Mouse (Mus musculus): ENCODE data around the gene Hpn. TPM values are rescaled to one million over a fixed set of nuclear protein-coding genes. Genes with fewer than 3 reads are reported as not detected.

Hpn gene
- polyA plus RNA-seq, 1 experiment from 2014 or later = 21.2 TPM

DNA sequence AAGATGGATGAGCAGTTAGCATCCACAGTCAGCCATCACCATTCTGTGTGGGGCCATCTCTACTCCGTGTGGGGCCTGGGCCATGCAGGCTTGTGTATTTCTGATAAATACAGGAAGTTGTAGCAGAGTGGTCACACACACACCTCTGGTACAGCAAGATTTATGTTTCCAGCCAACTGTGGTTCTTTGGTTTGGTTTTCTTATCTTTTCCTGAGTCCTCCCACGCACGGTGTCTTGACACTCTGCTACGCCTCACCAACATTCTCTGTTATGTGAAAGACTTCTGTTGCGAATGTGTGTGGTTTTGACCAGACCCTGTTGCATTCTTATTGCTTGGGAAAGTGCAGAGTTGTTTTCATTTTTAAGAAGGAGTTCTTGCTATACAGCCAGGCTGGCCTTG, 45.7 kb upstream of the Hpn start:
- H3K9ac ChIP-seq (ENCODE audit: low read depth, low read length) = no peak overlapping the region
- no peaks in the 10 kb centered on the region for H3K36me3 ChIP-seq (ENCODE audit: control insufficient read depth, insufficient read depth)
- no peak overlapping the region for H3K4me2 ChIP-seq (replicated peaks; ENCODE audit: low read depth)
- no peaks in the 10 kb centered on the region for H3K9me3 ChIP-seq (ENCODE audit: control insufficient read depth)
- no peak for TF ChIP-seq CTCF (IDR thresholded peaks at IDR 0.05; ENCODE audit: low read depth)
- no peaks in the 10 kb centered on the region for H3K4me1 ChIP-seq (replicated peaks; ENCODE audit: control insufficient read depth, insufficient read depth, low read length)
- 55% methylated on average over 5 of the region's 5 CpGs for WGBS
- no peak for ATAC-seq
- no peak overlapping the region for H3K27ac ChIP-seq (ENCODE audit: low read depth, low read length)
- no peaks in the 10 kb centered on the region for H3K27me3 ChIP-seq (replicated peaks; ENCODE audit: control insufficient read depth, insufficient read depth, low read length)
- no peak overlapping the region for H3K4me3 ChIP-seq (ENCODE audit: low read depth, low read length)

DNA sequence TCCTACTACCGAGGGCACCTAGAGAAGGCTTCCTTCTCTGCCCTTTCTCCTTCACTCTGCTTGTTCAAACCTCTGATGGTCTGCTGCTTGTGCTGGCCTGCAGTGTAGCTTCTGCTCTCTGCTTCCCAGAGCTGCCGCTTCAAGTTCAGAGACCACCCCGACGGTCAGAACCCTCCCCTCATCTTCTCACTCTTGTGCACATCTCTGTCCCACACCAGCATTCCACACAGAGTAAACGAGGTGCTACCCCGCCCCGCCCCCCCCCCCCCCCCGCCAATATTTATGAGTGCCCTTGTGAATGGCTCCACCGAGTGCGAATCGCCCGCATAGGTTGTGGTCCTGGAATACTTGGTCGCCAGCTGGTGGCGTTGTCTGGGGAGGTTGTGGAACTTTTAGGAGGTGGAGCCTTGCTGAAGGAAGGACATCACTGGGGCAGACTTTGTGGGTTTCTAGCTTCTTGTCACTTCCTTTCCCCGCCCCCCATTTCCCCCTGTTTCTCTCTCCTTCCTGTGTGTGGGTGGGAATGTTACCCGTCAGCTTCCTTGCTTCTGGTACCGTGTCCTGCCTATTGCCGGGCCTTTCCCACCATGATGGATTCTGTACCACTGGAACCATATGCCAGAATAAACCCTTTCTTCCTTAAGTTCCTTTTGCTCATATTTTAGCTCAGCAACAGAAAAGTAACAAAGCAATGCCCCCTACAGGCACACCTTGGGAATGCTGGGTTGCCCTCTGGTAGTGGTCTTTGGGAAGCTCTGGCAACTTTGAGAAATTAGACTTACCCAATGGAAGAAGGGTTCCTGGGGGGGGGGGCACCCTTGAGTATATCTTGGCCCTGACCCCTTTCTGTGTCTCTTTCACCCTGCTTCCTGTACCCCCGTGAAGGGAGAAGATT, 41.2 kb upstream of the Hpn start:
- no peaks in the 10 kb centered on the region for H3K27me3 ChIP-seq (replicated peaks; ENCODE audit: control insufficient read depth, insufficient read depth, low read length)

DNA sequence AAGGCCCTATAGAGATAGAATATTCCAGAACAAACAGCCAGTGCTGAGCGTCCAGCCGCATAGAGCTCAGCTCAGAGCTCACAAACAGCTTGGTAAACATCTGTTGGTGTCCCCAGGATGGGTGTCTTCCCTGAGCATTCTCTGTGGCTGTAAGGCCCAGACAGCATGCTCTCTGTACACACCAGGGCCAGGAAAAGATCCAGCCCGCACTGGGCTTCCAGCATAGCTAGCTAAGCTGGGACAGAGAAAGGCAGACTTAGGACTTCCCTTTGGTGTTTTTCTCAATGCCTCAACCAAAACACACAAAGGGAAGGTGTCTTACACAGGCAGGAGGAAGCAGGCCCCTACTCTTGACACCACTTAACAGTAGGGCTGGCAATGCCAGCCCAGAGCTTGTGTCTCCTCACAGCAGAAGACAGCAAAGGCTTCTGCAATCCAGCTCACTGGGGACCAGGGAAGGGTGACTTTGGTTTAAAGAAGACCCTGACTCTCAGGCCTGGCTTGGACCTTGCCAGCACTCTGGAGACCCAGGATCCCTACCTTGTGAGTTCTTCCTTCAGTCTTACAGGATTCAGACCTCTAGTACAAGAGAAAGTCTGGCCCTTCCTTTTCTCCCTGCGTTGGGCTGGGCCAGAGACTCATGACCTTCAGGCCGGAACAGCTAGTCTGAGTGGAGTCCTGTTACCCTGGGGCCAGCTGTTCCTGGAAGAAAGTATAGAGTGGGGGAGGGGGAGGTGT, 40.4 kb upstream of the Hpn start, which contains the start of gene Gramd1a:
Gene Gramd1a, minus strand, starts transcription at position 601 of the 738 bp plus-strand sequence.
- Histone ChIP-seq H3K4me2 (replicated peaks; ENCODE audit: low read depth) (no peak within 1 kb of the TSS), H3K36me3 (ENCODE audit: control insufficient read depth, insufficient read depth) (no peaks in the 10 kb centered on the region), H3K4me3 (ENCODE audit: low read depth, low read length) (no peak within 1 kb of the TSS), H3K27ac (ENCODE audit: low read depth, low read length) (peak within 1 kb of the TSS; percentile 36; the same call in 1 of the 2 replicates), H3K27me3 (replicated peaks; ENCODE audit: control insufficient read depth, insufficient read depth, low read length) (no peaks in the 10 kb centered on the region), H3K9me3 (ENCODE audit: control insufficient read depth) (no peaks in the 10 kb centered on the region), H3K4me1 (replicated peaks; ENCODE audit: control insufficient read depth, insufficient read depth, low read length) (no peaks in the 10 kb centered on the region), H3K9ac (ENCODE audit: low read depth, low read length) (no peak within 1 kb of the TSS; the same call in 1 of the 2 replicates)
- 57% methylated on average over 5 of the region's 5 CpGs for WGBS
- no peak for ATAC-seq
- no peak for TF ChIP-seq CTCF (IDR thresholded peaks at IDR 0.05; ENCODE audit: low read depth)

More for the DNA sequence above, 41.2 kb upstream of the Hpn start:
- no peak overlapping the region for H3K4me3 ChIP-seq (ENCODE audit: low read depth, low read length)
- TF ChIP-seq CTCF (IDR thresholded peaks at IDR 0.05; ENCODE audit: low read depth) = peak; percentile 54
- H3K9me3 ChIP-seq (ENCODE audit: control insufficient read depth) = no peaks in the 10 kb centered on the region
- WGBS = 46% methylated on average over 16 of the region's 19 CpGs
- no peak overlapping the region for H3K4me2 ChIP-seq (replicated peaks; ENCODE audit: low read depth)
- 0 out of 2 replicates have a peak overlapping the region, but pooled peaks have one; percentile 36 for H3K27ac ChIP-seq (ENCODE audit: low read depth, low read length)
- H3K4me1 ChIP-seq (replicated peaks; ENCODE audit: control insufficient read depth, insufficient read depth, low read length) = no peaks in the 10 kb centered on the region
- no peak overlapping the region for H3K9ac ChIP-seq (ENCODE audit: low read depth, low read length)
- no peaks in the 10 kb centered on the region for H3K36me3 ChIP-seq (ENCODE audit: control insufficient read depth, insufficient read depth)
- no peak for ATAC-seq

DNA sequence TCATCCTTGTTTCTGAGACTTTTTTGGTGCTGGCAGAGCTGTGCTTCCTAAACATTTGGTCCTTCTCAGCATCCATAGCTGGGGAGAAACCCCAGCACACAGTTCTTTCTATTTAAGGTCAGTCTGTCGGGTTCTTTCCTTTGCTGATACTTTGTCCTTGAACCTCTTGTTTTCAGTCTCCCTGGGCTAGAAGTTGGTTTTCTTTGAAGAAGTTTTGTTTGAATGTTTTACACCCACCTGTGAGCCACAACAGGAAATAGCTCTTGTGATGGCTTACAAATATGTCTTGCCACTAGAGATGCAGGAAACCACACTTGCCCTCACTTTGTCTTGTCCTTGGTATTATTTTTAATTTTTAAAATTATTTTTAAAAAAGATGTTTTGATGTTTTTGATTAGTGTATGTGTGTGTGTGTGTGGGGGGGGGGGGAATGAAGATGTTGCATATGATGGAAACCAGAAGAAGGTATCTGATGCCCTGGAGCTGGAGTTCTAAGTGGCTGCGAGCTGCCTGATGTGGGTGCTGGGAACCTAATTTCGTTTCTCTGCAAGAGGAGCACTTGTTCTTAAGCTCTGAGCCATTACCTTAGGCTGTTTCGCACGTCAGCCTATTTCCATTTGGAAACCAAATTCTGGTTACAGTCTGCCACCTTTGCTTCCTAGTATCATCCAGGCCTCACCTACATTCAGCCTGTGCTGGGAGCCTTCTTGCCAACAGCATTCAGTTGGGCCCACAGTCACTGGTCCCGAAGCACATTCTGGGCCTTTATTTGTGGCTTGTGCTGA, 38.6 kb upstream of the Hpn start:
- no peak overlapping the region for H3K9ac ChIP-seq (ENCODE audit: low read depth, low read length)
- H3K4me3 ChIP-seq (ENCODE audit: low read depth, low read length) = no peak overlapping the region
- H3K4me2 ChIP-seq (replicated peaks; ENCODE audit: low read depth) = no peak overlapping the region
- TF ChIP-seq CTCF (IDR thresholded peaks at IDR 0.05; ENCODE audit: low read depth) = no peak
- H3K27me3 ChIP-seq (replicated peaks; ENCODE audit: control insufficient read depth, insufficient read depth, low read length) = no peaks in the 10 kb centered on the region
- no peak overlapping the region for H3K27ac ChIP-seq (ENCODE audit: low read depth, low read length)
- no peaks in the 10 kb centered on the region for H3K9me3 ChIP-seq (ENCODE audit: control insufficient read depth)
- H3K36me3 ChIP-seq (ENCODE audit: control insufficient read depth, insufficient read depth) = no peaks in the 10 kb centered on the region
- ATAC-seq = no peak
- no peaks in the 10 kb centered on the region for H3K4me1 ChIP-seq (replicated peaks; ENCODE audit: control insufficient read depth, insufficient read depth, low read length)
- WGBS = 89% methylated on average over 6 of the region's 6 CpGs

DNA sequence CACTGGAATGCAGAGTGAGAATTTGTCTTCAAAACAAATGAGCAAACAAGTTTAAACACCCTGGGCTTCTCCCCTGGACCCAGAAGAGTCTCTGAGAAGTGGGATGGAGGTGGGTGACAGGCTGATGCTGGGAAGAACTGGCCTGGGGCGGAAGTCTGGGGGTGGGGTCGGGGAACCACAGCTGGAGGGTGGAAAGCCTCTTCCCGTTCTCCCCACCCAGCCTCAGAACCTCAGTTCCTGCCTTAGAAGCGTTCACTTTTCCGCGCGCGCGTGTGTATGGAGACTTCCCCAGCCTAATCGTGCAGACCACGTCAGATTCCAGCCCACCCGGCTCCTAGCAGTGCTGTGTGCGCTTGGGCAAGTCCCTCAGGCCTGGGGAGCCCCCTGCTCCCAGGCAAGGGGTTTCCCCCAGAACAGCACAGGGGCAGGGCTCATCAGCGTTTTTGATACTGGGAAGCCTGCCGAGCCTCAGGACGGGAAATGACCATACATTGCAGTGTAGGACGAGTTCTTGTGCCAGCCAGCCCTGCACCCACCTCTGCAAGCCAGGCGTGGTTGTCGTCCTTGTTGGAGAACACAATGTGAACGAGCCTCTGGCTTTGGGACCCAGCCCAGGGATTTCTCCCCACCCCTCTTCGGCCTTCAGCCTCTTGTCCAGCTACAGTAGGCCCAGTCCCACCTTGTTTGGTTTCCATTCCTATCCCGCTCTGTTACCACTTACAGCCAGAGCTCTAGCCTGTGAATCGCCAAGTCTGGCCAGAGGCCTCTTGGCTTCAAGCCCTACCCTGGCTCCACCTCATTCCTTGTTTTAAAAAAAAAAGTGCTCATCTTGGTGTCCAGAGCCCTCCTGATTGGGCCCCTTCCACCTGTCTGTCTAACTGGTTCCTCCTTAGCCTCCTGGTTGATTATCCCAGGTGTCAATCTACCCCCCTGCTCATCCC, 36.5 kb upstream of the Hpn start:
- Histone ChIP-seq H3K4me1 (replicated peaks; ENCODE audit: control insufficient read depth, insufficient read depth, low read length) (no peaks in the 10 kb centered on the region), H3K4me2 (replicated peaks; ENCODE audit: low read depth) (peak overlapping the region; percentile 81), H3K9me3 (ENCODE audit: control insufficient read depth) (no peaks in the 10 kb centered on the region), H3K36me3 (ENCODE audit: control insufficient read depth, insufficient read depth) (no peaks in the 10 kb centered on the region), H3K9ac (ENCODE audit: low read depth, low read length) (peak overlapping the region; percentile 81), H3K27me3 (replicated peaks; ENCODE audit: control insufficient read depth, insufficient read depth, low read length) (no peaks in the 10 kb centered on the region), H3K27ac (ENCODE audit: low read depth, low read length) (peak overlapping the region; percentile 83), H3K4me3 (ENCODE audit: low read depth, low read length) (peak overlapping the region; percentile 75)
- whole genome bisulfite sequencing = 32% methylated on average over 23 of the region's 23 CpGs
- ATAC-seq = peak; percentile 34
- no peak for TF ChIP-seq CTCF (IDR thresholded peaks at IDR 0.05; ENCODE audit: low read depth)
